Mouse (Mus musculus): ENCODE results near the gene Arl4d.

DNA sequence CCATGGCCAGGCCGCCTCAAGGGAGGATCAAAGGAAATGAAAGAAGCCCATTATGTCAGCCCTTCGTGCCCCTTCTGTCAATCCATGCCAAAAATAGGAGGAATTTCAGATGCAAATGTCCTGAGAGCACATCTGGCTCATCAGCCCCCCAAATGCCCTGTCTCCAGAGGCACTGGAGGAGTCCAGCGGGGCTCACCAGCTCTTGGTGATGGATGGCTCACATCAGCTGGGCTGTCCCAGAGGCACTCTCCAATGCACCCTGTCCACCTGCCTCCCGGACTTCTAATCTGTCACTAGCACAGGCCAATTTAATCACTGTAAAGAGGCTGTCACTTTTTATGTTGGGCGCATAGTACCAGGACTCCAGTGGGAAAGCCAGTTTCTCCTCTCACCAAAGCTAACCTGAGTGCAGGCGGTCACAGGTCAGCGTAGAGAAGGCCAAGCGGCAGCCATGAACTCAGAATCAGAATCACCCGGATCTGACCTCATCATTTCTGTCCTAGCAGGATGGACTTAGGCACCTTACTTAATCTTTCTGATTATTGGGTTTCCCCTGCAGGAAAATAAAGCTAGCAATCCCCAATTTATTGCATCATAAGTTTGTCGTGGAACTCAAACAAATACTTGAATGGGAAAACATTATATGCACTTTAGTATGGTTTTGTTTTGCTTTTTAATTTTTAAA is 41.6 kb downstream of the Arl4d start:
- no peak for TF ChIP-seq EP300 (optimal IDR thresholded peaks at IDR 0.05)
- TF ChIP-seq CTCF (IDR thresholded peaks at IDR 0.05; ENCODE audit: low read depth): no peak

Data from stomach, postnatal 0 days (tissue).